Mouse (Mus musculus) pancreas, adult 10 weeks (tissue): Measurements from ENCODE around the gene Olfr1385. TPM values are rescaled to one million over a fixed set of nuclear protein-coding genes. Genes with fewer than 3 reads are reported as not detected.

ENCODE experiments used
- polyA plus RNA-seq: library from polyadenylated mRNA; stranded (reverse); fragments of 350-450 nt; fragmentation: Illumina TruSeq; extraction: RNeasy Lipid Tissue Mini Kit (QIAGEN cat#74804); gene quantifications from one replicate; pipeline ENCODE4 v1.2.3, GENCODE M21; 2015; ENCODE audit warnings: low read depth, low replicate concordance; ENCODE audit not compliant: insufficient read depth

Olfr1385 gene
- polyA plus RNA-seq = not detected

GRCm38 (mm10) chr11:49488770-49489169 is at the start of gene Olfr1385:
TSS of gene Olfr1385 (plus strand) at chr11:49489070.

DNA sequence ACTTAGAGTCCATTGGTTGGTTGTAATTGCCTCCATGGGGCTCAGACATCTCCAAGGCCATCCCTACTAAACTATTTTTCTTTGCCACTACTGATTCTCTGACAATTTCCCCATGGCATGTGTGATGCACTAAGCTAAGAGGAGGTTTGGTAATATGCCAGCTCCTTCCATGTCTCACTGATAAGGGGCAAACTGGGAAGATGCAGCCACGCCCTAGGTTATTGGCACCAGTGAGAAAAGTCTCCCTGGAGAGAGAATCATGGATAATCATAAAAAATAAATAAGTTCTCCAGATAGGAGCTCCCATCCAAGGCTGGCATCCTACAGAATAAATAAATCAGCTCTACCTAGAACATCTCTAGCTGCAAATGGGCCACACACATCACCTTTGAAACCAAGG is 33.8 kb upstream of the Olfr1385 start, which contains the start of gene Olfr1387:
Olfr1387 (plus strand) TSS at position 301 of the 400 bp plus-strand sequence.

DNA sequence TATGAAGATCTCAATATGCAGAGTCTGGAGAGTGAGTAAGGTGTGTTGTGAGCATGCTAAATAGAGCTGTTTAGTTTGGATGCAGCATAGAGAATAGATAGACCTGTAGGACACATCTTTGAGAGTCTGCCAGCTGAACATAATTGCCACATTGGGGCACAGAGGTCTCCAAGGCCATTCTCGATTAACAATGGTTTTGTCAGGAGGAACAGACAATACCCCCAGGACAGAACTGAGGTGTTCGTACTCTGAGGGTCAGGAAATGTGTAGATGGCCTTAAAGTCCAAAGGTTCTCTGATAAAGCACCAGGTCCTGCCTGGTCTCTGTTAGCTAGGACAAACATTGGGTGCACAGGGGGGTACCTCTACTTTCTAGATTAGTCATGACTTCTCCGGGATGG is 24.1 kb upstream of the Olfr1385 start, which contains the start of gene Olfr1386:
Olfr1386 (plus strand) TSS at position 301 of the 400 bp plus-strand sequence.

GRCm38 (mm10) chr11:49519348-49519747 is 30.5 kb downstream of the Olfr1385 start, which contains the start of gene Olfr1383:
TSS of gene Olfr1383 (plus strand) at chr11:49519648.

DNA sequence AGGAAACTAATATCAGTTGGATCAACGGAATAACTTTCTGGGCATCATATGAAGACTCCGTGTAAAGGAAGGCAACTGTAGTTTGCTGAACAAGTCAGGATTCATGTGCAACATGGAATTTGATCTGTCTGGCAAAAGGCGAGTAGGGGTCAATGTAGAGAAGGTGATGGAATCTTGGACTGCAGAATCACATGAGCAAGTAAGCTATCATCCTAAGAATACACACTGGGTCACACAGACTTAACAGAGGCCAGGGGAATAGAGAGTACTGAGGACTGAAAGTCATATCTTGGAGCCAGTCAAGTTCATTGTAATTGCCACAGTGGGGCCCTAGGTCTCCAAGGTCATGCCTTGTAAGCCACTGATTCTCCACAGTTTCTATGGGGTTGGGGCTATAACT is 39.1 kb downstream of the Olfr1385 start, which contains the start of gene Olfr1382:
Olfr1382 (plus strand) TSS at position 301 of the 400 bp plus-strand sequence.

DNA sequence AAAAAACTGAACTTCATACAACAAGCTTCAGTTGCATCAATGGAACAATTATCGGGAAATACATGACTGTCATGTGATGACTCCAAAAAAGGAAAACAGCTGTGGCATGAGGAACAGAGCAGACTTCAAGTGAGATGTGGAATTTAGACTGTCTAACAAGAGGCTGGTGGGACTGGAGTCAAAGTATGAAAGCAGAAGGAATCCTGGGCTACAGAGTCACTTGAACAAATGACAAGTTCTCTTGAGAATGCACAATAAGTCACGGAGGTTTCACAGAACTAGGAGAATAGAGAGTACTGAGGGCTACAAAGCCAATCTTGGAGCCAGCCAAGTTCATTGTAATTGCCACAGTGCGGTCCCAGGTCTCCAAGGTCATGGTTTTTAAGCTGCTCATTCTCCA is 54.3 kb downstream of the Olfr1385 start, which contains the start of gene Olfr1381:
Olfr1381 (plus strand) TSS at position 301 of the 400 bp plus-strand sequence.

Other genes starting within 250 kb of the Olfr1385 start
- gene Mgat1, start 244.9 kb upstream of the Olfr1385 start, polyA plus RNA-seq = 21.8 TPM
- gene Olfr1393, start 210.8 kb upstream of the Olfr1385 start, polyA plus RNA-seq = 0.37 TPM
- gene Olfr1392, start 203.8 kb upstream of the Olfr1385 start, polyA plus RNA-seq = not detected
- not detected for gene Olfr10, start 184.3 kb upstream of the Olfr1385 start, polyA plus RNA-seq
- not detected for gene Olfr1391, start 166.3 kb upstream of the Olfr1385 start, polyA plus RNA-seq
- gene Olfr1390, start 153.9 kb upstream of the Olfr1385 start, polyA plus RNA-seq = not detected
- not detected for gene Olfr1389, start 66.0 kb upstream of the Olfr1385 start, polyA plus RNA-seq
- not detected for gene Olfr1388, start 52.4 kb upstream of the Olfr1385 start, polyA plus RNA-seq
- not detected for gene Olfr1387, start 33.7 kb upstream of the Olfr1385 start, polyA plus RNA-seq
- not detected for gene Olfr1386, start 24.0 kb upstream of the Olfr1385 start, polyA plus RNA-seq
- gene Olfr1384, start 17.7 kb downstream of the Olfr1385 start, polyA plus RNA-seq = not detected
- gene Olfr1383, start 30.6 kb downstream of the Olfr1385 start, polyA plus RNA-seq = not detected
- not detected for gene Olfr1382, start 39.2 kb downstream of the Olfr1385 start, polyA plus RNA-seq
- not detected for gene Olfr1381, start 54.4 kb downstream of the Olfr1385 start, polyA plus RNA-seq
- gene Olfr1380, start 67.8 kb downstream of the Olfr1385 start, polyA plus RNA-seq = not detected
- gene Flt4, start 120.2 kb downstream of the Olfr1385 start, polyA plus RNA-seq = 5.3 TPM
- not detected for gene Scgb3a1, start 174.5 kb downstream of the Olfr1385 start, polyA plus RNA-seq
- 10.2 TPM for gene Cnot6, start 223.7 kb downstream of the Olfr1385 start, polyA plus RNA-seq